17 mouse cellular contexts compared by ENCODE assay signal in the genomic region with DNA sequence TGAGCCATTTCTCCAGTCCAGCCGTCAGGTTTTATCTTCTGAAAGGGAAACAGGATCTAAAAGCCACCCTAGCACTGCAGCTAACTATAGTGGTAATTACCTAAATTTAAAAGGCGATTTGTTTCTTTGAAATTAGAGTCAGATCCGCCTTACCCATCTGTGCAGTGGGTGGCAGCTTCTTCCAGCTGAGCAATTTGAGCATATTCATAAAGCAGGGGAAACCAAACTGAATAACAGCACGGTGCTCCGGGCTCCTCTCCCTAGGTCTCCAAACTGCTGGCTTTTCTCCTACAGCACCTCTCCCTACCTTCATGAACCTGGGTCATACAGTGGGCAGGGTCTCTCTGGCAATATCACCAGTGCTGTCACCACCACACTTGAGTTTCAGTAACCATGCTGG. TPM values are rescaled to one million over a fixed set of nuclear protein-coding genes. Genes with fewer than 3 reads are reported as not detected.
A peak's percentile ranks its signal among the peaks of the same experiment; 100 is the strongest.
DNase-seq lines count a peak whose midpoint lies in the region; ATAC-seq lines count a peak whose summit lies in the region.
"Had no signal": no experiment of that assay in that cellular context is flagged by ENCODE, and none has a peak within 500 bp of the region (broad histone marks: within the 10 kb centered on the region; RNA-seq: fewer than 3 reads in every experiment).

No protein-coding gene starts in this region.

- 0 out of 2 replicates have a peak overlapping the region, but pooled peaks have one; percentile 53 for H3K9ac ChIP-seq in hindbrain, embryonic 12.5 days
- no peak overlapping the region for H3K9ac ChIP-seq in midbrain, embryonic 12.5 days (replicated peaks)
- H3K9ac ChIP-seq: embryonic facial prominence, embryonic 12.5 days; liver, embryonic 15.5 days had no signal

- ATAC-seq in hindbrain, embryonic 12.5 days (ENCODE audit: low FRiP score), result no peak
- ATAC-seq in midbrain, embryonic 12.5 days (ENCODE audit: low FRiP score, low read depth), result no peak
- ATAC-seq: intestine, embryonic 16.5 days had no signal

- H3K27me3 ChIP-seq in hindbrain, embryonic 12.5 days, result 0 out of 2 replicates have a peak, but pooled peaks cover 4% of the 10 kb centered on the region
- H3K27me3 ChIP-seq in hindbrain, embryonic 10.5 days (ENCODE audit: insufficient read depth, poor library complexity, severe bottlenecking), result peaks cover 21% of the 10 kb centered on the region; the same call in 1 of the 2 replicates
- H3K27me3 ChIP-seq in midbrain, embryonic 12.5 days, result peaks cover 8% of the 10 kb centered on the region; the same call in 1 of the 2 replicates
- H3K27me3 ChIP-seq: embryonic facial prominence, embryonic 12.5 days had no signal

- no peak for DNase-seq in hindbrain, embryonic 10.5 days (ENCODE audit: low spot score)
- peak; percentile 59 to 67 for DNase-seq in right cerebral cortex, adult 2 months (ENCODE audit: low spot score in 2 of 2)
- DNase-seq in right cerebral cortex, postnatal 14 days, result no peak
- no peak for DNase-seq in embryo, embryonic 10.5 days (ENCODE audit: low spot score)
- DNase-seq in spleen, adult 12 weeks (ENCODE audit: low spot score), result no peak
- DNase-seq in cerebellum, adult 11-12 months, result no peak
- DNase-seq: cerebellum, adult 9-10 months; kidney, postnatal 25 days; thymus, postnatal 25 days had no signal

- H3K27ac ChIP-seq in hindbrain, embryonic 12.5 days, result no peak overlapping the region
- H3K27ac ChIP-seq in hindbrain, embryonic 10.5 days, result no peak overlapping the region
- H3K27ac ChIP-seq in midbrain, embryonic 12.5 days (replicated peaks), result no peak overlapping the region
- H3K27ac ChIP-seq: embryonic facial prominence, embryonic 12.5 days; limb, embryonic 10.5 days; liver, embryonic 15.5 days; macrophage had no signal

- H3K9me3 ChIP-seq in hindbrain, embryonic 12.5 days (replicated peaks), result no peaks in the 10 kb centered on the region
- H3K9me3 ChIP-seq in hindbrain, embryonic 10.5 days, result no peaks in the 10 kb centered on the region; the same call in 1 of the 2 replicates
- no peaks in the 10 kb centered on the region for H3K9me3 ChIP-seq in midbrain, embryonic 12.5 days
- H3K9me3 ChIP-seq: limb, embryonic 10.5 days; liver, embryonic 15.5 days had no signal

- peaks cover 21% of the 10 kb centered on the region for H3K4me1 ChIP-seq in hindbrain, embryonic 12.5 days
- peaks cover 31% of the 10 kb centered on the region for H3K4me1 ChIP-seq in hindbrain, embryonic 10.5 days (replicated peaks)
- H3K4me1 ChIP-seq in midbrain, embryonic 12.5 days, result peaks cover 18% of the 10 kb centered on the region

- WGBS in hindbrain, embryonic 12.5 days, result 89% methylated on average over 5 of the region's 5 CpGs
- 88% methylated on average over 5 of the region's 5 CpGs for WGBS in hindbrain, embryonic 10.5 days
- 90% methylated on average over 5 of the region's 5 CpGs for WGBS in midbrain, embryonic 12.5 days

- peaks cover 33% of the 10 kb centered on the region for H3K36me3 ChIP-seq in hindbrain, embryonic 12.5 days
- peaks cover 37% of the 10 kb centered on the region for H3K36me3 ChIP-seq in hindbrain, embryonic 10.5 days
- H3K36me3 ChIP-seq in midbrain, embryonic 12.5 days, result peaks cover 30% of the 10 kb centered on the region
- H3K36me3 ChIP-seq: liver, embryonic 15.5 days had no signal

- H3K4me2 ChIP-seq in hindbrain, embryonic 12.5 days (replicated peaks), result peak overlapping the region; percentile 65
- peak overlapping the region; percentile 66 for H3K4me2 ChIP-seq in midbrain, embryonic 12.5 days (replicated peaks)
- H3K4me2 ChIP-seq: liver, embryonic 15.5 days had no signal

- H3K4me3 ChIP-seq in hindbrain, embryonic 12.5 days, result 0 out of 2 replicates have a peak overlapping the region, but pooled peaks have one; percentile 79
- no peak overlapping the region for H3K4me3 ChIP-seq in hindbrain, embryonic 10.5 days
- H3K4me3 ChIP-seq in midbrain, embryonic 12.5 days, result no peak overlapping the region
- H3K4me3 ChIP-seq: embryonic facial prominence, embryonic 12.5 days; limb, embryonic 10.5 days; liver, embryonic 15.5 days; myocyte had no signal

RNA-seq across cellular contexts. Expression of a gene that starts 2.4 kb away (rescaled TPM):
- polyA plus RNA-seq in hindbrain, embryonic 12.5 days (2016; fragmentation: Nextera tagmentation; extraction: Ambion mirVana), result 58.7 and 60.2 TPM in 2 replicates
- polyA plus RNA-seq in hindbrain, embryonic 10.5 days (2016; fragmentation: Nextera tagmentation; extraction: Ambion mirVana), result 22.8 and 39.3 TPM in 2 replicates
- 52.2 and 55.1 TPM in 2 replicates for polyA plus RNA-seq in midbrain, embryonic 12.5 days (2016; fragmentation: Nextera tagmentation; extraction: Ambion mirVana)
- polyA plus RNA-seq: macrophage had no signal

RNA-seq across cellular contexts. Expression of a gene that starts 39.1 kb away (rescaled TPM):
- polyA plus RNA-seq in hindbrain, embryonic 12.5 days (2016; fragmentation: Nextera tagmentation; extraction: Ambion mirVana), result 69.4 and 75.7 TPM in 2 replicates
- polyA plus RNA-seq in hindbrain, embryonic 10.5 days (2016; fragmentation: Nextera tagmentation; extraction: Ambion mirVana), result 74.5 and 78.5 TPM in 2 replicates
- polyA plus RNA-seq in midbrain, embryonic 12.5 days (2016; fragmentation: Nextera tagmentation; extraction: Ambion mirVana), result 72.2 and 78.1 TPM in 2 replicates

RNA-seq across cellular contexts. Expression of a gene that starts 51.2 kb away (rescaled TPM):
- polyA plus RNA-seq in hindbrain, embryonic 12.5 days (2016; fragmentation: Nextera tagmentation; extraction: Ambion mirVana), result 17.5 and 17.6 TPM in 2 replicates
- 15.5 and 16.6 TPM in 2 replicates for polyA plus RNA-seq in hindbrain, embryonic 10.5 days (2016; fragmentation: Nextera tagmentation; extraction: Ambion mirVana)
- 9.9 and 16.3 TPM in 2 replicates for polyA plus RNA-seq in midbrain, embryonic 12.5 days (2016; fragmentation: Nextera tagmentation; extraction: Ambion mirVana)

Comparison
In these comparisons a context has a peak if more than half of its experiments do, and no peak if none do; other contexts are left out.
1. DNase-seq: peak in right cerebral cortex, adult 2 months (2 of 2); none in hindbrain, embryonic 10.5 days (single experiment), right cerebral cortex, postnatal 14 days (single experiment), embryo, embryonic 10.5 days (single experiment), spleen, adult 12 weeks (single experiment) and cerebellum, adult 11-12 months (single experiment).